Mouse (Mus musculus) heart, embryonic 10.5 days (tissue): ENCODE measurements around the gene Klhdc8a. TPM values are rescaled to one million over a fixed set of nuclear protein-coding genes. Genes with fewer than 3 reads are reported as not detected.

Experiments
- DNase-seq: peaks from one replicate; pipeline ENCODE4 v3.0.0-alpha.2; 2017; ENCODE audit warnings: low spot score
- H3K27ac ChIP-seq: fragments of 300-500 bp; sonication (generic); 2 replicates; pipeline ENCODE4 v1.5.1; 2016; ENCODE audit warnings: mild to moderate bottlenecking
- H3K27me3 ChIP-seq: fragments of 300-500 bp; sonication (generic); 2 replicates; pipeline ENCODE4 v1.6.1; 2016; ENCODE audit warnings: mild to moderate bottlenecking; ENCODE audit not compliant: poor library complexity, insufficient read depth, severe bottlenecking
- H3K36me3 ChIP-seq: fragments of 300-500 bp; sonication (generic); 2 replicates; pipeline ENCODE4 v1.6.1; 2016; ENCODE audit warnings: mild to moderate bottlenecking, moderate library complexity
- H3K4me1 ChIP-seq: fragments of 300-500 bp; sonication (generic); 2 replicates; pipeline ENCODE4 v1.6.1; 2016; ENCODE audit warnings: mild to moderate bottlenecking
- H3K4me3 ChIP-seq: fragments of 300-500 bp; sonication (generic); 2 replicates; pipeline ENCODE4 v1.5.1; 2016; ENCODE audit warnings: mild to moderate bottlenecking, moderate library complexity
- H3K9me3 ChIP-seq: fragments of 300-500 bp; sonication (generic); 2 replicates; pipeline ENCODE4 v1.6.1; 2016; ENCODE audit warnings: mild to moderate bottlenecking, moderate library complexity
- WGBS: fragments of 180-500 bp; shearing (Covaris S2); methylation state at CpG from one replicate; pipeline ENCODE4 v1.1.7; 2016; 5-methylcytosine and 5-hydroxymethylcytosine counted together
- polyA plus RNA-seq: library from polyadenylated mRNA; unstranded; fragments of >200 nt; fragmentation: Nextera tagmentation; extraction: Ambion mirVana; gene quantifications from 2 replicates; pipeline ENCODE4 v1.2.1, GENCODE M21; 2016

Gene Klhdc8a
- polyA plus RNA-seq, 1 experiment from 2014 or later = 0.60 TPM

GRCm38 (mm10) chr1:132329656-132330055, 31.2 kb downstream of the Klhdc8a start:
- peaks cover 24% of the 10 kb centered on the region for H3K36me3 ChIP-seq
- H3K27ac ChIP-seq = 0 out of 2 replicates have a peak overlapping the region, but pooled peaks have one; percentile 42
- peaks cover 46% of the 10 kb centered on the region for H3K4me1 ChIP-seq
- DNase-seq = no peak
- no peak overlapping the region for H3K4me3 ChIP-seq
- H3K27me3 ChIP-seq = no peaks in the 10 kb centered on the region
- 71% methylated on average over 7 of the region's 7 CpGs for WGBS
- H3K9me3 ChIP-seq = no peaks in the 10 kb centered on the region

- H3K36me3 ChIP-seq = peaks cover 24% of the 10 kb centered on the region
- peak overlapping the region; percentile 42; the same call in 1 of the 2 replicates for H3K27ac ChIP-seq
- no peak overlapping the region for H3K4me3 ChIP-seq
- WGBS = 88% methylated on average over 15 of the region's 15 CpGs
- no peak for DNase-seq
- no peaks in the 10 kb centered on the region for H3K9me3 ChIP-seq
- H3K4me1 ChIP-seq = peaks cover 53% of the 10 kb centered on the region
- H3K27me3 ChIP-seq = no peaks in the 10 kb centered on the region
These were observed 32.0 kb downstream of the Klhdc8a start for GRCm38 (mm10) chr1:132330397-132330796.

- Histone ChIP-seq H3K27ac (peak overlapping the region; percentile 18; the same call in 1 of the 2 replicates), H3K4me1 (peaks cover 62% of the 10 kb centered on the region), H3K9me3 (no peaks in the 10 kb centered on the region), H3K4me3 (no peak overlapping the region), H3K36me3 (peaks cover 24% of the 10 kb centered on the region), H3K27me3 (no peaks in the 10 kb centered on the region)
- WGBS = 77% methylated on average over 17 of the region's 17 CpGs
- DNase-seq = no peak
These were observed 32.9 kb downstream of the Klhdc8a start for GRCm38 (mm10) chr1:132331283-132331682.

GRCm38 (mm10) chr1:132333201-132333600, 34.8 kb downstream of the Klhdc8a start:
- DNase-seq = no peak
- Histone ChIP-seq H3K4me3 (0 out of 2 replicates have a peak overlapping the region, but pooled peaks have one; percentile 27), H3K36me3 (peaks cover 21% of the 10 kb centered on the region), H3K27me3 (no peaks in the 10 kb centered on the region), H3K27ac (peak overlapping the region; percentile 85), H3K9me3 (no peaks in the 10 kb centered on the region), H3K4me1 (peaks cover 68% of the 10 kb centered on the region)
- 29% methylated on average over 2 of the region's 2 CpGs for WGBS

GRCm38 (mm10) chr1:132333675-132334141, 35.3 kb downstream of the Klhdc8a start:
- H3K9me3 ChIP-seq = no peaks in the 10 kb centered on the region
- H3K4me1 ChIP-seq = peaks cover 71% of the 10 kb centered on the region
- WGBS = under 1% methylated on average over 4 of the region's 4 CpGs
- H3K27ac ChIP-seq = peak overlapping the region; percentile 85
- H3K27me3 ChIP-seq = no peaks in the 10 kb centered on the region
- peaks cover 19% of the 10 kb centered on the region for H3K36me3 ChIP-seq
- peak overlapping the region; percentile 27; the same call in 1 of the 2 replicates for H3K4me3 ChIP-seq
- DNase-seq = peak; percentile 82

GRCm38 (mm10) chr1:132334178-132334801, 35.9 kb downstream of the Klhdc8a start:
- no peak for DNase-seq
- Histone ChIP-seq H3K4me1 (peaks cover 71% of the 10 kb centered on the region), H3K4me3 (no peak overlapping the region), H3K36me3 (peaks cover 19% of the 10 kb centered on the region), H3K27me3 (no peaks in the 10 kb centered on the region), H3K27ac (peak overlapping the region; percentile 85), H3K9me3 (no peaks in the 10 kb centered on the region)
- 20% methylated on average over 6 of the region's 6 CpGs for WGBS

- Histone ChIP-seq H3K36me3 (peaks cover 13% of the 10 kb centered on the region), H3K9me3 (no peaks in the 10 kb centered on the region), H3K4me1 (peaks cover 60% of the 10 kb centered on the region), H3K27me3 (no peaks in the 10 kb centered on the region), H3K4me3 (no peak overlapping the region), H3K27ac (peak overlapping the region; percentile 85)
- DNase-seq = no peak
- 46% methylated on average over 12 of the region's 12 CpGs for WGBS
These were observed 37.0 kb downstream of the Klhdc8a start for GRCm38 (mm10) chr1:132335378-132335965.

- Histone ChIP-seq H3K27ac (peak overlapping the region; percentile 69), H3K9me3 (no peaks in the 10 kb centered on the region), H3K27me3 (no peaks in the 10 kb centered on the region), H3K4me3 (no peak overlapping the region), H3K4me1 (peaks cover 62% of the 10 kb centered on the region), H3K36me3 (peaks cover 1% of the 10 kb centered on the region; the same call in 1 of the 2 replicates)
- no peak for DNase-seq
- WGBS = 62% methylated on average over 6 of the region's 6 CpGs
These were observed 38.5 kb downstream of the Klhdc8a start for GRCm38 (mm10) chr1:132336921-132337320.

GRCm38 (mm10) chr1:132338027-132338660, 39.7 kb downstream of the Klhdc8a start:
- no peaks in the 10 kb centered on the region for H3K27me3 ChIP-seq
- no peaks in the 10 kb centered on the region for H3K36me3 ChIP-seq
- WGBS = 27% methylated on average over 8 of the region's 8 CpGs
- peaks cover 62% of the 10 kb centered on the region for H3K4me1 ChIP-seq
- peak overlapping the region; percentile 69 for H3K27ac ChIP-seq
- H3K9me3 ChIP-seq = no peaks in the 10 kb centered on the region
- DNase-seq = no peak
- no peak overlapping the region for H3K4me3 ChIP-seq

GRCm38 (mm10) chr1:132341731-132342501, 43.5 kb downstream of the Klhdc8a start:
- H3K4me3 ChIP-seq = no peak overlapping the region
- peaks cover 38% of the 10 kb centered on the region for H3K4me1 ChIP-seq
- H3K27me3 ChIP-seq = peaks cover 6% of the 10 kb centered on the region; the same call in 1 of the 2 replicates
- 34% methylated on average over 5 of the region's 5 CpGs for WGBS
- no peaks in the 10 kb centered on the region for H3K9me3 ChIP-seq
- H3K36me3 ChIP-seq = no peaks in the 10 kb centered on the region
- peak overlapping the region; percentile 47; the same call in 1 of the 2 replicates for H3K27ac ChIP-seq
- no peak for DNase-seq

GRCm38 (mm10) chr1:132342518-132342917, 44.1 kb downstream of the Klhdc8a start:
- DNase-seq = no peak
- H3K4me1 ChIP-seq = peaks cover 35% of the 10 kb centered on the region
- peaks cover 6% of the 10 kb centered on the region; the same call in 1 of the 2 replicates for H3K27me3 ChIP-seq
- no peak overlapping the region for H3K4me3 ChIP-seq
- no peaks in the 10 kb centered on the region for H3K36me3 ChIP-seq
- 63% methylated on average over 3 of the region's 3 CpGs for WGBS
- H3K9me3 ChIP-seq = no peaks in the 10 kb centered on the region
- H3K27ac ChIP-seq = no peak overlapping the region

- Histone ChIP-seq H3K4me3 (no peak overlapping the region), H3K36me3 (no peaks in the 10 kb centered on the region), H3K27me3 (peaks cover 6% of the 10 kb centered on the region; the same call in 1 of the 2 replicates), H3K4me1 (peaks cover 29% of the 10 kb centered on the region), H3K9me3 (no peaks in the 10 kb centered on the region), H3K27ac (no peak overlapping the region)
- no peak for DNase-seq
- WGBS = 79% methylated on average over 2 of the region's 2 CpGs
These were observed 44.8 kb downstream of the Klhdc8a start for GRCm38 (mm10) chr1:132343191-132343590.
